Mouse (Mus musculus) lung, postnatal 4 days (tissue): ENCODE results near the gene Gm8677.
"Not testable (repeated sequence)": the region's sequence is repeated elsewhere in the genome, so short reads cannot be mapped to it uniquely, and the experiment has no call there.

Source experiments
- DNase-seq, 2 experiments: peaks; one replicate each; pipeline ENCODE4 v3.0.0; 2021

Gene Gm8677

DNA sequence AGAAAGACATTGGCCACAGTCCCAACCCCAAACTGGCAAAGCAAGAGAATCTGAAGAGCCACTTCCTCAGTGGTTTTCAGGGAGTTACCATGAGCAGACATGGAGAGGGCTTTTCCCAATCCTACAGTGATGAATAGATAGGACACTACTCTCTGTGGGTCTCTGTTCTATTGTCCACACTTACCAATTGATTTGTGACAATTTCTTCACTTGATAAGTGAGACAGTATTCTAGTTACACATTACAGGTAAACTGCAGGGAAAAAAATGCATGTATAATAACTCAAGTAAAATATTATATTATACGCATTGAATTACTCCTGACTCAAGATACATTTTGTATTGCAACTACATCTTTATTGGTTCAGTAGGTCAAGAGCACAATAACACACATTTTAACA lies at the start of gene Gm8677:
Gene Gm8677 (minus strand): TSS at position 101 of the 400 bp plus-strand sequence.
- DNase-seq = not testable (repeated sequence)

DNA sequence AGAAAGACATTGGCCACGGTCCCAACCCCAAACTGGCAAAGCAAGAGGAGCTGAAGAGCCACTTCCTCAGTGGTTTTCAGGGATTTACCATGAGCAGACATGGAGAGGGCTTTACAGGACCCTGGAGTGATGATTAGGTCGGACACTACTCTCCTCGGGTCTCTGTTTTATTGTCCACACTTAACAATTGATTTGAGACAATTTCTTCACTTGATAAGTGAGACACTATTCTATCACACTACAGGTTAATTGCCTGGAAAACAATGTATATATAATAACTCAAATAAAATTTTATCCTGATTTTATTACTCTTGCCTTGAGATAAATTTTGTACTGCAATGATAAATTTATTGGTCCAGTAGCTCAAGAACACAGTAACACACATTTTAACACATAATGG lies 30.6 kb upstream of the Gm8677 start, which contains the start of gene Gm4201:
Gene Gm4201 (minus strand): TSS at position 101 of the 400 bp plus-strand sequence.
- not testable (repeated sequence) for DNase-seq

DNA sequence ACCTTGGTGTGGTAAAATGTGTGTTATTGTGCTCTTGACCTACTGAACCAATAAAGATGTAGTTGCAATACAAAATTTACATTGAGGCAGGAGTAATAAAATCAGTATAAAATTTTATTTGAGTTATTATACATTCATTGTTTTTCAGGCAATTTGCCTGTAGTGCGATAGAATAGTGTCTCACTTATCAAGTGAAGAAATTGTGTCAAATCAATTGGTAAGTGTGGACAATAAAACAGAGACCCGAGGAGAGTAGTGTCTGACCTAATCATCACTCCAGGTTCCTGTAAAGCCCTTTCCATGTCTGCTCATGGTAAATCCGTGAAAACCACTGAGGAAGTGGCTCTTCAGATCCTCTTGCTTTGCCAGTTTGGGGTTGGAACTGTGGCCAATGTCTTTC lies 12.0 kb downstream of the Gm8677 start, which contains the start of gene Vmn1r152:
Gene Vmn1r152 (plus strand): TSS at position 301 of the 400 bp plus-strand sequence.
- DNase-seq = not testable (repeated sequence)

DNA sequence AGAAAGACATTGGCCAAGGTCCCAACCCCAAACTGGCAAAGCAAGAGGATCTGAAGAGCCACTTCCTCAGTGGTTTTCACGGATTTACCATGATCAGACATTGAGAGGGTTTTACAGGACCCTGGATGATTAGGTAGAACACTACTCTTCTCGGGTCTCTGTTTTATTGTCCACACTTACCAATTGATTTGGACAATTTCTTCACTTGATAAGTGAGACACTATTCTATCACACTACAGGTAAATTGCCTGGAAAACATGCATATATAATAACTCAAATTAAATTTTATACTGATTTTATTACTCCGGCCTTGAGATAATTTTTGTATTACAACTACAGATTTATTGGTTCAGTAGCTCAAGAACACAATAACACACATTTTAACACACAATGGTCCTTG lies 35.1 kb downstream of the Gm8677 start, which contains the start of gene Vmn1r151:
Gene Vmn1r151 (minus strand): TSS at position 101 of the 400 bp plus-strand sequence.
- not testable (repeated sequence) for DNase-seq
